Mouse (Mus musculus) lung, postnatal 36 days (tissue): ENCODE measurements around the gene Gm17584.
"Not testable (repeated sequence)": the region's sequence is repeated elsewhere in the genome, so short reads cannot be mapped to it uniquely, and the experiment has no call there.

Experiments
- DNase-seq: peaks from one replicate; pipeline ENCODE4 v3.0.0; 2022; ENCODE audit warnings: mixed read lengths

The Gm17584 gene

DNA sequence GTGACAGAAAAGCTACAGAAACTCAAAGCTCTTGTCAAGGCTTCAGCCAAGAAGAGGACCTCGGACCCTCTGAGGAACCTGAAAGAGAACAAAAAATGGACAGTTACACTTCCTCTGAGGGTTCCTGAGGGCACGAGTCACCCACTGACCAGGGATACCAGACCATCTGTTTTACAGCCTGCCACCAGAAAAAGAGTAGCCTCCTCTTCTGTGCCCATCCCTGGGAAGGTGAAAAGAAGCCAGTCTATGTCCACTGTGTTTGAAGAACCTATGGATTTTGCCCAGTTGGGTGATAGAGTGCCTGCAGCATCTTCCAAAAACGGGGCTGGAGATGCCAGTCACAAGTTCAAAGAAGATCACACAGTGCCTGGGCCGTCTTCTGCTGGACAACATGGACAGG lies at the start of gene Gm17584:
Gm17584 (plus strand) TSS at position 301 of the 400 bp plus-strand sequence.
- not testable (repeated sequence) for DNase-seq
